20 mouse cellular contexts compared by ENCODE assay signal in genomic region chr7:98984319-98984718, GRCm38 (mm10).
DNase-seq lines count a peak whose midpoint lies in the region; ATAC-seq and TF ChIP-seq lines count a peak whose summit lies in the region.
"Had no signal": no experiment of that assay in that cellular context is flagged by ENCODE, and none has a peak within 500 bp of the region (broad histone marks: within the 10 kb centered on the region; RNA-seq: fewer than 3 reads in every experiment).

No protein-coding gene starts in this region.

- no peak overlapping the region for H3K4me3 ChIP-seq in heart, embryonic 16.5 days (ENCODE audit: low read length)
- H3K4me3 ChIP-seq in CH12.LX (replicated peaks in 1 of 3; ENCODE audit: low read depth in 2 of 3, low read length in 2 of 3, poor library complexity in 1 of 3), result no peak overlapping the region
- H3K4me3 ChIP-seq in embryonic facial prominence, embryonic 12.5 days, result no peak overlapping the region
- H3K4me3 ChIP-seq: forebrain, embryonic 15.5 days; hindbrain, embryonic 10.5 days had no signal

- peak; percentile 15 for DNase-seq in heart, adult 11 months
- DNase-seq in heart, postnatal 25 days (ENCODE audit: low spot score), result no peak
- DNase-seq in heart, adult 18-20 months, result no peak
- no peak for DNase-seq in CH12.LX (ENCODE audit: extremely low read depth)
- DNase-seq in frontal cortex, postnatal 25 days (ENCODE audit: low spot score in 2 of 2), result no peak
- DNase-seq: adrenal gland, adult 2 months; adrenal gland, postnatal 25 days; B cell, adult 2 months; cerebellum, adult 18-20 months; cerebellum, adult 9-11 months; cerebellum, postnatal 36 days; gastrocnemius, postnatal 10 days; heart, postnatal 10 days had no signal

- no peak for TF ChIP-seq RAD21 in CH12.LX (IDR thresholded peaks at IDR 0.05; ENCODE audit: low read depth, low read length)

- ATAC-seq in heart, embryonic 16.5 days (replicated peaks; ENCODE audit: extremely low read depth, insufficient read depth, low FRiP score), result no peak
- no peak for ATAC-seq in embryonic facial prominence, embryonic 12.5 days (ENCODE audit: insufficient number of reproducible peaks, insufficient read depth, low FRiP score, low TSS enrichment)
- ATAC-seq: CD4-positive, CD25-positive, alpha-beta regulatory T cell, adult 4 months; forebrain, embryonic 15.5 days; intestine, embryonic 16.5 days had no signal

- H3K79me2 ChIP-seq in CH12.LX (replicated peaks; ENCODE audit: control insufficient read depth, extremely low read depth, insufficient read depth, poor library complexity, severe bottlenecking), result no peaks in the 10 kb centered on the region

- H3K9me3 ChIP-seq in heart, embryonic 16.5 days (replicated peaks; ENCODE audit: control insufficient read depth, low read length), result no peaks in the 10 kb centered on the region
- H3K9me3 ChIP-seq in CH12.LX (replicated peaks; ENCODE audit: low read length), result no peaks in the 10 kb centered on the region
- no peaks in the 10 kb centered on the region for H3K9me3 ChIP-seq in embryonic facial prominence, embryonic 12.5 days
- H3K9me3 ChIP-seq: forebrain, embryonic 15.5 days; hindbrain, embryonic 10.5 days had no signal

- 77% methylated on average over 7 of the region's 7 CpGs for WGBS in heart, embryonic 16.5 days
- WGBS in embryonic facial prominence, embryonic 12.5 days, result 40% methylated on average over 7 of the region's 7 CpGs

- H3K4me2 ChIP-seq in heart, embryonic 16.5 days (ENCODE audit: low read depth, low read length), result no peak overlapping the region
- no peak overlapping the region for H3K4me2 ChIP-seq in CH12.LX (ENCODE audit: insufficient read depth, low read depth, poor library complexity, severe bottlenecking)
- H3K4me2 ChIP-seq in embryonic facial prominence, embryonic 12.5 days (replicated peaks), result no peak overlapping the region
- H3K4me2 ChIP-seq: forebrain, embryonic 15.5 days; hindbrain, embryonic 14.5 days had no signal

- peaks cover 25% of the 10 kb centered on the region for H3K4me1 ChIP-seq in heart, embryonic 16.5 days (ENCODE audit: control insufficient read depth, insufficient read depth, low read length)
- H3K4me1 ChIP-seq in CH12.LX (ENCODE audit: control insufficient read depth in 1 of 2, insufficient read depth in 2 of 2), result peaks cover 4 to 30% of the 10 kb centered on the region in 2 experiments; a peak in 3 of 4 replicates
- peaks cover 39% of the 10 kb centered on the region for H3K4me1 ChIP-seq in embryonic facial prominence, embryonic 12.5 days
- H3K4me1 ChIP-seq: forebrain, embryonic 15.5 days had no signal

- intact Hi-C loops in heart, postnatal 25 days (cut with DNase I), result no loop called here

- H3K36me3 ChIP-seq in heart, embryonic 16.5 days (ENCODE audit: control insufficient read depth, insufficient read depth), result peaks cover 7% of the 10 kb centered on the region; the same call in 1 of the 2 replicates
- peaks cover 15 to 82% of the 10 kb centered on the region in 2 experiments for H3K36me3 ChIP-seq in CH12.LX (replicated peaks in 1 of 2; ENCODE audit: control insufficient read depth in 1 of 2, insufficient read depth in 1 of 2, low read length in 1 of 2)
- no peaks in the 10 kb centered on the region for H3K36me3 ChIP-seq in embryonic facial prominence, embryonic 12.5 days

- dilution Hi-C loops in CH12.LX (cut with MboI; ENCODE audit: extremely low pct_ligation_motif_present, extremely low pct_unique_long_range_greater_than_20kb, low sequenced_read_pairs), result no loop called here

- no peak for TF ChIP-seq CTCF in CH12.LX (conservative IDR thresholded peaks at IDR 0.05 in 1 of 2, IDR thresholded peaks at IDR 0.05 in 1 of 2; ENCODE audit: low read depth in 2 of 2, low read length in 2 of 2)

- H3K27ac ChIP-seq in heart, embryonic 16.5 days (ENCODE audit: low read length), result 0 out of 2 replicates have a peak overlapping the region, but pooled peaks have one; percentile 13
- H3K27ac ChIP-seq in CH12.LX (ENCODE audit: insufficient read depth, low read depth), result no peak overlapping the region
- H3K27ac ChIP-seq in embryonic facial prominence, embryonic 12.5 days, result peak overlapping the region; percentile 7; the same call in 1 of the 2 replicates
- H3K27ac ChIP-seq: forebrain, embryonic 15.5 days; hindbrain, embryonic 10.5 days; hindbrain, embryonic 14.5 days had no signal

- no peak overlapping the region for H3K9ac ChIP-seq in heart, embryonic 16.5 days (ENCODE audit: low read length)
- H3K9ac ChIP-seq in CH12.LX (ENCODE audit: insufficient read depth, low read depth), result no peak overlapping the region
- no peak overlapping the region for H3K9ac ChIP-seq in embryonic facial prominence, embryonic 12.5 days
- H3K9ac ChIP-seq: forebrain, embryonic 15.5 days; hindbrain, embryonic 14.5 days had no signal

- TF ChIP-seq EP300 in CH12.LX (IDR thresholded peaks at IDR 0.05; ENCODE audit: low read length), result peak; percentile 54

- H3K27me3 ChIP-seq in heart, embryonic 16.5 days (ENCODE audit: control insufficient read depth, insufficient read depth, low read length), result no peaks in the 10 kb centered on the region
- no peaks in the 10 kb centered on the region for H3K27me3 ChIP-seq in CH12.LX (replicated peaks)
- 0 out of 2 replicates have a peak, but pooled peaks cover 3% of the 10 kb centered on the region for H3K27me3 ChIP-seq in embryonic facial prominence, embryonic 12.5 days
- H3K27me3 ChIP-seq: forebrain, embryonic 15.5 days had no signal

- no peak for TF ChIP-seq POLR2A in CH12.LX (IDR thresholded peaks at IDR 0.05; ENCODE audit: low read depth, low read length)

- in situ Hi-C loops in CH12.LX (cut with MboI; ENCODE audit: low pct_ligation_motif_present, low pct_unique_long_range_greater_than_20kb, low sequenced_read_pairs), result no loop called here

TF ChIP-seq in CH12.LX, 34 proteins besides CTCF, POLR2A, EP300 and RAD21:
- TF ChIP-seq JUND (conservative IDR thresholded peaks at IDR 0.05; ENCODE audit: low read depth, low read length) (peak; percentile 57; the same call in 1 of the 2 replicates), NRF1 (IDR thresholded peaks at IDR 0.05; ENCODE audit: low read depth, low read length) (no peak), JUN (IDR thresholded peaks at IDR 0.05; ENCODE audit: insufficient read depth, low read depth, low read length) (peak; percentile 23; the same call in 1 of the 2 replicates), IRF4 (IDR thresholded peaks at IDR 0.05; ENCODE audit: low read depth, low read length) (peak; percentile 84), MAX (IDR thresholded peaks at IDR 0.05; ENCODE audit: low read length) (no peak), POLR2AphosphoS2 (IDR thresholded peaks at IDR 0.05; ENCODE audit: low read depth, low read length) (no peak), CHD2 (IDR thresholded peaks at IDR 0.05; ENCODE audit: low read length) (0 out of 2 replicates have a peak, but pooled peaks have one; percentile 23), TCF12 (IDR thresholded peaks at IDR 0.05; ENCODE audit: low read depth, low read length) (no peak), ZNF384 (IDR thresholded peaks at IDR 0.05; ENCODE audit: low read depth, low read length) (no peak), MAFK (IDR thresholded peaks at IDR 0.05; ENCODE audit: insufficient replicate concordance, low read length) (no peak), ZMIZ1 (IDR thresholded peaks at IDR 0.05; ENCODE audit: low read depth, low read length) (no peak), BHLHE40 (IDR thresholded peaks at IDR 0.05; ENCODE audit: low read depth, low read length) (peak; percentile 15; the same call in 1 of the 2 replicates), SIN3A (IDR thresholded peaks at IDR 0.05; ENCODE audit: low read length) (no peak), MAZ (IDR thresholded peaks at IDR 0.05; ENCODE audit: low read depth, low read length) (no peak)
